Mouse (Mus musculus) cerebral cortex, adult 2 months (tissue): Measurements from ENCODE around the gene Emc1.

Experiments used
- WGBS: fragments of 180-500 bp; shearing (Covaris S2); methylation state at CpG from one replicate; pipeline ENCODE4 v1.1.7; 2018; 5-methylcytosine and 5-hydroxymethylcytosine counted together

Gene Emc1

GRCm38 (mm10) chr4:139351931-139352711, at the start of gene Emc1, which contains the start of the genes Mrto4 and Ubr4:
TSS of gene Emc1 (plus strand) at chr4:139352587.
TSS of gene Mrto4 (minus strand) at chr4:139352576.
TSS of gene Ubr4 (plus strand) at chr4:139352609.
- under 1% methylated on average over 64 of the region's 64 CpGs for WGBS

- 92% methylated on average over 3 of the region's 3 CpGs for WGBS
These were observed 46.9 kb upstream of the Emc1 start for GRCm38 (mm10) chr4:139305521-139305920.

GRCm38 (mm10) chr4:139307916-139308315, 44.5 kb upstream of the Emc1 start:
- 85% methylated on average over 5 of the region's 5 CpGs for WGBS

DNA sequence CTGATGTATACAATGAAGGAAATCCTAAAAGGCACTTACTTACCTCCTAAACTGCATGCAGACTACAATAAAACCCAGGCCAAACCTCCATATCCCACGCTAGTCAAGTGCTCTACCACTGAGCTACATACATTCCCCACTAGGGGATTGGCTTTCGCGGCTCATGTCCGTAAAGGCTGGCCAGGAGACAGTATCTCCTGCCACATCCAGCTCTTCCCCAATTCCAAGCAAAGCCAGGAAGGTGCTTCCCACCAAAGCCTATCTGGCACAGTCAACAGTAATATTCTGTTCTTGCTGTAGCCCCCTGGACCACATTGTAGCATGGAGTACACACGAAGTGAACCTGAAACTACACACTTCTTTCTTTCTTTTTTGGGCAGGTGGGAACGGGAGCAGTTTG, 42.7 kb upstream of the Emc1 start:
- WGBS, result 28% methylated on average over 6 of the region's 6 CpGs

- under 1% methylated on average over 63 of the region's 63 CpGs for WGBS
These were observed 42.1 kb upstream of the Emc1 start, which contains the start of the genes Pqlc2 and Akr7a5 for GRCm38 (mm10) chr4:139310171-139310898. TSS of gene Pqlc2 (minus strand) at chr4:139310708. TSS of gene Akr7a5 (plus strand) at chr4:139310744.

DNA sequence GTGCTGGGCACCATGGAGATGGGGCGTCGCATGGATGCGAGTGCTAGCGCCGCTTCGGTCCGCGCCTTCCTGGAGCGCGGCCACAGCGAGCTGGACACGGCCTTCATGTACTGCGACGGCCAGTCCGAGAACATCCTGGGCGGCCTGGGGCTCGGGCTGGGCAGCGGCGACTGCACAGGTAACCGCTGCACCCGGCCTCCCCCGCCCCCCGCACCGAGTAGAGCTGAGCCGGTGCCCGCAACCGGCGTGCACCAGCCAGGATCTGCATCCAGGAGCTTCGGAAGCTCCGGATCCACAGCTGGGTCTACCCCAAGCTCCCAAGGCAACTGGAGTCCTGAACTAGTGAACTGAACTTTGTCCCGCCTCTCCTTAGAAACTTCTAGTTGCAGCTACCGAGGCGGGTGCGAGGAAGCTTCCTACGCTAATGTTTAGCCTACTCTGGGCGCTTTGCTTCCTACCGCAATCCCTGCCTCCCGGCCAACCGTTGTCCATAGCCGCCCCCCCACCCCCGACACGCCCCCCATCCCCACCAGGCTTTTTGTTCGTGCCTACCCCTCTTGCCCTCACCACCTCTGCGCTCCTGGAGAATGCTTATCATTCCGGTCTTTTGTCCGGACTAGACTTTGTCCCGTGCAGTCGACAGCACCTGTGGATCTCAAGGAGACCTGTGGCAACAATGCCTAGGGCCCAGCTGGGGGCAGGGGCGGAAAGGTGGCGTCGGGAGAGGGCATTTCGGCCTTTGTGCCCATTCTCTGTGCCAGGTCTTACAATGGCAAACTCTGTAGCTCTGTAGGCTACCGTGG, 41.3 kb upstream of the Emc1 start:
- WGBS, result 1% methylated on average over 53 of the region's 53 CpGs

DNA sequence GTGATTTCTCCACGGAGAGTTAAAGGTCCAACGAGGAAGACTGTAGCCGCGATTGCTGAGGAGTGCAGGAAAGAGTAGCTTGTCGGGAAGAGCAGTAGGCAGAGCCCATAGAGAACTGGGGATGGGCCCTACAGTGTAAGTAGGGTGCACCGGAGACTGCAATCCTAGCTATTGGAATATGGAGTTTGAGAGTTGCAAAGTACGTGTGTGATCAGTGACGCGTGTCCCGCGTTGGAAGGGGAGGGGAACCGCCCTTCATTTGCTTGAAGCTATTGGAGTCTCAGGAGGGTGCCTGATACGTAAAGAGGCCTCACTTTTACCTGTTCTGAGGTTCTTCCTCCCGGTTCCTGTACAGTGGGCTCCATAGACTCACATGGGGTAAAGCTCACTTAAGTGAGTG, 40.7 kb upstream of the Emc1 start:
- WGBS, result 22% methylated on average over 14 of the region's 14 CpGs

DNA sequence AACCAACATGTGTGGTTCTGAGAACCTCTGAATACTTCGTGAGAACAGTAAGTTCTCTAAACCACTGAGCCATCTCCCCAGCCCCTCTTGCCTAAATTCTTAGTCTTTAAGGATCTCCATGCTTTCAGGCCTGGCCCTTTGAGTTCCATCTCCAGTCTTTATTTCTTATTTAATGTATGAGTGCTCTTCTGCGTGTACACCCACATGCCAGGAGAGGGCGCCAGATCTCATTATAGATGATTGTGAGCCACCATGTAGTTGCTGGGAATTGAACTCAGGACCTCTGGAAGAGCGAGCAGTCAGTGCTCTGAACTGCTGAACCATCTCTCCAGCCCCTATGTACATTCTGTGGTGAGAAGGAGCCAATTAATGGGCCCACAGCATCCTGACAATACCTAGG, 39.8 kb upstream of the Emc1 start:
- 72% methylated on average over 4 of the region's 4 CpGs for WGBS

DNA sequence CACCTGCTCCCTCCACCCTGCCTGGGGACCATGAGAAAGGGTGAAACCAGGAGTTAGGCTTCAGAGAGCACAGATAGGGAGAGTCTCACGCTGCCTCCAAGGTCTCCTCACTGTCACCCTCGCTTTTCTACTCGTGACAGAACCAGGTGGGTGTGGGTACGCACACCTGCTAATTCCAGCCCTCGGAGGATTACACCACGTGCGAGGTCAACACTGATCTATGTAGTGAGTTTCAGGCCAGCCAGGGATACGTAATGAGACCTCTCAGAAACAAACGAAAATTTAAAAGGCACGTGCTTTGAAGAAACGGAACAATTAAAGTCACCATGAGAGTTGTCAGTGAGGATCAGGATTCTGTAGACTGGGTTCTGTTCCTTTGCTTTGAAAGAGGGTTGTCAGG, 33.9 kb upstream of the Emc1 start:
- WGBS, result 94% methylated on average over 11 of the region's 11 CpGs

DNA sequence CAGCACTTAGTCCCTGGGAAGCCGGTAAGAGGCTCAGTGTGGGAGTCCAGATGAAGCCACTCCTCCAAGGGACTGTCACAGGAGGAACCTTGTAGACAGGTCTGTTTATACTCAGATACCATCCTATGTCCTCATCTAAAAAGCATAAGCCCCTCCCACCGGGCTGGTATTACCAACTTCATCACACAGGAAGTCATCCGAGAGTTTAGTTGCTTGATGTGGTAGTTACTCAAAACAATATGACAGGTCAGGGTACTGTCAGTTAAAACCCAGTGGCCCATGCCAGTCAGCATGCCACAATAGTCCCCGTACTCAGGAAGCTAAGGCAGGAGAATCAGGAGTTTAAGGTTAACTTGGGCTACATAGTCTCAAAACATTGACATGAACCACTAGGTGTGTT, 32.6 kb upstream of the Emc1 start:
- 95% methylated on average over 4 of the region's 4 CpGs for WGBS

GRCm38 (mm10) chr4:139330605-139331004, 21.8 kb upstream of the Emc1 start:
- 15% methylated on average over 10 of the region's 10 CpGs for WGBS

DNA sequence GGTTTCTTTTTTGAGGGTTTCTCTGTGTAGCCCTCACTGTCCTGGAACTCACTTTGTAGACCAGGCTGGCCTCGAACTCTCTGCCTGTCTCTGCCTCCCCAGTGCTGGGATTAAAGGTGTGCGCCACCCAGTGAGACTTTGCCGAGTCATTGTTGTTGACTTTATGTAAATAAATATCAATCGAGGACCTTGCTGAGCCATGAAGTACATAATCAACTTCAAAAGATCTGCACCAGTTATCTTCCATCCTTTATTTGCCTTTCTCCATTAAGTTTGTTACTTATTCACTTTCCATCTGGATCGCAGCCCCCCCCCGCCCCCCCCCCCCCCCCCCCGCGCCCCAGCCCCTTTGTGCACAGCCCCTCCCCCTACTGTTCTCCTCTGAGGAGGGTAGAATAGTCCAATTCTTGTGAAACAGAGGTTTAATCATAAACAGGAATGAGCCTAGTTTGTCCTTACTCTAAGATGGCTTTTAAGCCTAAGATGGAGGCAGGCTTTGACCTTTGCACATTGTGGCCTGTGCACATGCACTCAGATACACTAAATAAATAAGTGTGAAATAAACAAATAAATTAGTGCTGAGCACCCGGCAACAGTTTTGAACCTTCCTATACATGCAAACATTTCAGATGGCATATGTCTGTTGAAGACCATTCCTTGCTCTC, 17.6 kb upstream of the Emc1 start:
- WGBS, result 78% methylated on average over 6 of the region's 9 CpGs

DNA sequence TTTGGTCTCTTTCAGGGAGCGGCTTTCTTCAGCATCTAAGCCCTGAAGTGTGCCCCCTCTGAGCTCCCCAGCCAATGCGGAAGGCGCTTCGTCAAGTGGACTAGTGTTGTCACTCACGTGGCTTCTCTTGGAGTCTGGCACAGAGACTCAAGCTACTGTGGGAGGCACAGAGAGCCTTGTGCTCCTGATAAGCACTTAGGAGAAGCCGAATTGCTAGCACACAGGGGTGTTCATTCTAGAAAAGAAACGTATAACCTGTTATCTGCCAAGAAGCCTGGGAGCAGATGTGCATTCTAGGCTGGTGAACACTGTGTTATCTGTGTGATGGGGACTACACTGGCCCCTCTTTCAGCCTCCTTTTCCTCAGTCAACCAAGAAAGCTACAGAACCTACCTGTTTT, 16.9 kb upstream of the Emc1 start:
- WGBS, result 50% methylated on average over 7 of the region's 7 CpGs

DNA sequence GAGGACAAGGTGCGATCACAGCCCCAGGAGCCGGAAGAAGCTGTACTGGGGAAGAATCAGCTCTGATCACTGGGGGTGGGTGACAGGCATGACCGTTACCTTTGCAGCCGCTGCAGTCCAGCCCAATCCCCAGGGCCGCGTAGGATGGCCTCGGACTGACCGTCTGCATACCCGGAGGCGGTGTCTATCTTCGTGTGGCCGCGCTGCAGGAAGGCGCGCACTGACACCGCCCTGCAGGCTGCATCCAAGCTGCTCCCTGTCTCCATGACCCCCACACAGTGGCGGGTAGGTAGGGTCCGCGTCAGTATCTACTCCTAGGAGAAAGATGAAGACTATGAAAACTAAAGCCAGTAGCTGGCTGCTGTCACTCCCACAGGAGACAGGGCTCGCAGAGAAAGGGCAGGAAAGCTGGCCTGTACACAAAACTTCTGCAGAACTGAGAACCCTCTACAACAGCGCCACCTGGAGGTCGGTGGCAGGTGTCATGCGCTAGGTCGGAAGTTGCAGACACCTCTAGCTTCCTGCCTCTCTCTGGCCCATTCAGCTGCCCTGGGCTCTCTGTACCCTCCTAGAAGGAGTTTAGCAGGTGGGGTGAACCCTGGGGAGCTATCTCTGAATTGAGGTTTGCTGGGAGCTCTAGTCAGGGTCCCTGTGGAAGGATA, 15.4 kb upstream of the Emc1 start:
- 22% methylated on average over 24 of the region's 24 CpGs for WGBS

GRCm38 (mm10) chr4:139338145-139338544, 14.2 kb upstream of the Emc1 start:
- 56% methylated on average over 33 of the region's 33 CpGs for WGBS

DNA sequence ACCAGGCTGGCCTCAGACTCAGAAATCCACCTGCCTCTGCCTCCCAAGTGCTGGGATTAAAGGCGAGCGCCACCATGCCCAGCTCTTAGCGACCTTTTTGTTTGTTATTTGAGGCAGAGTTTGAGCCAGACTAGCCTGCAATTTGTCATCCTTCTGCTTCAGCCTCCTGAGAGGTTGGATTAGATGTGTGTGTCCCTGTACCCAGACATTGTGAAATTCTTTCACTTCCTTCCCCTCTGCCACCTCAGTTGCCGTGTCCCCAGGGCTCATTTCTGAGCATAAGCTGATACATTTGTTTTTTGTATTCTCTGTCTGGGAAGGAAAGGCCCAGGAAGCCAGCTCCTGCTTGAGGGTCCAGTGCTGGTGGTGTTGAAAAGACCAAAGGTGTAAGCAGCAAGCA, 11.6 kb upstream of the Emc1 start:
- 80% methylated on average over 4 of the region's 4 CpGs for WGBS

GRCm38 (mm10) chr4:139341556-139342233, 10.7 kb upstream of the Emc1 start:
- WGBS, result 77% methylated on average over 7 of the region's 7 CpGs

DNA sequence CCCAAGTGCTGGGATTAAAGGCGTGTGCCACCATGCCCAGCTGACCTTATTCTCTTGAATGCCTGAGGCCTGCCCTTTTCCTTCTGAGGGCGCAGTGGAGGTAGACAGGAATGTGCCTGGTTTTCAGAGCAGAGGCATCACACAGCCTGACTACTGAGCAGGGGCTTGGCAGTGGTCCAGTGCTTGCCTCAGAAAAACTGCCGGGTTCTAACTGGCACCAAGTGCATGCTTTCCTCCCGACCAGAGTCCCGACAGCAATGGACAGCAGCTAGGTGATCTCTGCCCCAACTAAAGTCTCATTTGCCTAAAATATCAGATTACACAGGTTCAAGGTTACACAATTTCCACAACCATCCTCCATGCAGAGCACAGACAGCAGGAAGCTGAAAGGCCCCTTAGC, 8.7 kb upstream of the Emc1 start:
- WGBS, result 60% methylated on average over 5 of the region's 5 CpGs

GRCm38 (mm10) chr4:139345416-139346019, 6.9 kb upstream of the Emc1 start:
- WGBS, result 86% methylated on average over 23 of the region's 23 CpGs

- WGBS, result under 1% methylated on average over 7 of the region's 7 CpGs
These were observed 445 bp downstream of the Emc1 start for GRCm38 (mm10) chr4:139352832-139353231.
